Mouse (Mus musculus): ENCODE data around the gene Gm10964. TPM values are rescaled to one million over a fixed set of nuclear protein-coding genes. Genes with fewer than 3 reads are reported as not detected.
A peak's percentile ranks its signal among the peaks of the same experiment; 100 is the strongest.

The Gm10964 gene
- polyA plus RNA-seq (2011; ENCODE audit: insufficient read depth, insufficient read length, low read depth, missing spikeins), result not detected in 2 replicates

GRCm38 (mm10) chr3:103739329-103739728, at the start of gene Gm10964:
TSS of gene Gm10964 (plus strand) at chr3:103739366.
- H3K27me3 ChIP-seq (ENCODE audit: control insufficient read depth, insufficient read depth, low read length, poor library complexity, severe bottlenecking), result no peaks in the 10 kb centered on the region
- H3K36me3 ChIP-seq (ENCODE audit: control insufficient read depth, insufficient read depth, low read length, poor library complexity, severe bottlenecking), result no peaks in the 10 kb centered on the region
- peaks cover 2% of the 10 kb centered on the region for H3K4me1 ChIP-seq (ENCODE audit: control insufficient read depth, insufficient read depth, low read length)
- peak within 1 kb of the TSS; percentile 68 for H3K9ac ChIP-seq (ENCODE audit: low read depth, poor library complexity, severe bottlenecking)
- H3K4me3 ChIP-seq (ENCODE audit: low read depth, low read length), result peak within 1 kb of the TSS; percentile 34
- peak within 1 kb of the TSS; percentile 12; the same call in 1 of the 2 replicates for H3K27ac ChIP-seq (ENCODE audit: insufficient read depth, low read length)
- TF ChIP-seq EP300 (IDR thresholded peaks at IDR 0.05; ENCODE audit: insufficient read depth, low read depth, low read length) (no peak), CTCF (IDR thresholded peaks at IDR 0.05; ENCODE audit: low read depth, low read length) (no peak), POLR2A (IDR thresholded peaks at IDR 0.05; ENCODE audit: insufficient read depth, low read length) (no peak)
- no peaks in the 10 kb centered on the region for H3K9me3 ChIP-seq (replicated peaks; ENCODE audit: control insufficient read depth, insufficient read depth, low read length, poor library complexity, severe bottlenecking)

GRCm38 (mm10) chr3:103690506-103690905, 48.7 kb upstream of the Gm10964 start:
- no peak overlapping the region for H3K27ac ChIP-seq (ENCODE audit: insufficient read depth, low read length)
- no peaks in the 10 kb centered on the region for H3K36me3 ChIP-seq (ENCODE audit: control insufficient read depth, insufficient read depth, low read length, poor library complexity, severe bottlenecking)

GRCm38 (mm10) chr3:103695556-103695955, 43.6 kb upstream of the Gm10964 start:
- Histone ChIP-seq H3K36me3 (ENCODE audit: control insufficient read depth, insufficient read depth, low read length, poor library complexity, severe bottlenecking) (no peaks in the 10 kb centered on the region), H3K9ac (ENCODE audit: low read depth, poor library complexity, severe bottlenecking) (no peak overlapping the region), H3K4me1 (ENCODE audit: control insufficient read depth, insufficient read depth, low read length) (no peaks in the 10 kb centered on the region), H3K27me3 (ENCODE audit: control insufficient read depth, insufficient read depth, low read length, poor library complexity, severe bottlenecking) (no peaks in the 10 kb centered on the region), H3K9me3 (replicated peaks; ENCODE audit: control insufficient read depth, insufficient read depth, low read length, poor library complexity, severe bottlenecking) (no peaks in the 10 kb centered on the region), H3K27ac (ENCODE audit: insufficient read depth, low read length) (no peak overlapping the region), H3K4me3 (ENCODE audit: low read depth, low read length) (no peak overlapping the region)
- no peak for TF ChIP-seq CTCF (IDR thresholded peaks at IDR 0.05; ENCODE audit: low read depth, low read length)
- no peak for TF ChIP-seq EP300 (IDR thresholded peaks at IDR 0.05; ENCODE audit: insufficient read depth, low read depth, low read length)
- no peak for TF ChIP-seq POLR2A (IDR thresholded peaks at IDR 0.05; ENCODE audit: insufficient read depth, low read length)

More at GRCm38 (mm10) chr3:103690506-103690905, 48.7 kb upstream of the Gm10964 start:
- H3K9ac ChIP-seq (ENCODE audit: low read depth, poor library complexity, severe bottlenecking), result no peak overlapping the region
- no peak overlapping the region for H3K4me3 ChIP-seq (ENCODE audit: low read depth, low read length)
- H3K4me1 ChIP-seq (ENCODE audit: control insufficient read depth, insufficient read depth, low read length), result no peaks in the 10 kb centered on the region
- no peak for TF ChIP-seq CTCF (IDR thresholded peaks at IDR 0.05; ENCODE audit: low read depth, low read length)
- no peak for TF ChIP-seq POLR2A (IDR thresholded peaks at IDR 0.05; ENCODE audit: insufficient read depth, low read length)
- TF ChIP-seq EP300 (IDR thresholded peaks at IDR 0.05; ENCODE audit: insufficient read depth, low read depth, low read length), result no peak
- H3K27me3 ChIP-seq (ENCODE audit: control insufficient read depth, insufficient read depth, low read length, poor library complexity, severe bottlenecking), result no peaks in the 10 kb centered on the region
- no peaks in the 10 kb centered on the region for H3K9me3 ChIP-seq (replicated peaks; ENCODE audit: control insufficient read depth, insufficient read depth, low read length, poor library complexity, severe bottlenecking)

GRCm38 (mm10) chr3:103696388-103696925, 42.7 kb upstream of the Gm10964 start:
- Histone ChIP-seq H3K36me3 (ENCODE audit: control insufficient read depth, insufficient read depth, low read length, poor library complexity, severe bottlenecking) (no peaks in the 10 kb centered on the region), H3K9me3 (replicated peaks; ENCODE audit: control insufficient read depth, insufficient read depth, low read length, poor library complexity, severe bottlenecking) (no peaks in the 10 kb centered on the region), H3K4me1 (ENCODE audit: control insufficient read depth, insufficient read depth, low read length) (no peaks in the 10 kb centered on the region), H3K4me3 (ENCODE audit: low read depth, low read length) (no peak overlapping the region), H3K27me3 (ENCODE audit: control insufficient read depth, insufficient read depth, low read length, poor library complexity, severe bottlenecking) (no peaks in the 10 kb centered on the region), H3K27ac (ENCODE audit: insufficient read depth, low read length) (no peak overlapping the region), H3K9ac (ENCODE audit: low read depth, poor library complexity, severe bottlenecking) (no peak overlapping the region)
- TF ChIP-seq CTCF (IDR thresholded peaks at IDR 0.05; ENCODE audit: low read depth, low read length), result no peak
- TF ChIP-seq EP300 (IDR thresholded peaks at IDR 0.05; ENCODE audit: insufficient read depth, low read depth, low read length), result no peak
- no peak for TF ChIP-seq POLR2A (IDR thresholded peaks at IDR 0.05; ENCODE audit: insufficient read depth, low read length)

GRCm38 (mm10) chr3:103704661-103705060, 34.5 kb upstream of the Gm10964 start:
- H3K27ac ChIP-seq (ENCODE audit: insufficient read depth, low read length), result no peak overlapping the region
- H3K9me3 ChIP-seq (replicated peaks; ENCODE audit: control insufficient read depth, insufficient read depth, low read length, poor library complexity, severe bottlenecking), result no peaks in the 10 kb centered on the region
- no peaks in the 10 kb centered on the region for H3K4me1 ChIP-seq (ENCODE audit: control insufficient read depth, insufficient read depth, low read length)
- H3K36me3 ChIP-seq (ENCODE audit: control insufficient read depth, insufficient read depth, low read length, poor library complexity, severe bottlenecking), result no peaks in the 10 kb centered on the region
- H3K4me3 ChIP-seq (ENCODE audit: low read depth, low read length), result no peak overlapping the region
- TF ChIP-seq CTCF (IDR thresholded peaks at IDR 0.05; ENCODE audit: low read depth, low read length), result no peak
- no peak for TF ChIP-seq POLR2A (IDR thresholded peaks at IDR 0.05; ENCODE audit: insufficient read depth, low read length)
- no peak for TF ChIP-seq EP300 (IDR thresholded peaks at IDR 0.05; ENCODE audit: insufficient read depth, low read depth, low read length)
- no peak overlapping the region for H3K9ac ChIP-seq (ENCODE audit: low read depth, poor library complexity, severe bottlenecking)
- no peaks in the 10 kb centered on the region for H3K27me3 ChIP-seq (ENCODE audit: control insufficient read depth, insufficient read depth, low read length, poor library complexity, severe bottlenecking)

GRCm38 (mm10) chr3:103705426-103705825, 33.7 kb upstream of the Gm10964 start:
- no peak overlapping the region for H3K27ac ChIP-seq (ENCODE audit: insufficient read depth, low read length)
- TF ChIP-seq CTCF (IDR thresholded peaks at IDR 0.05; ENCODE audit: low read depth, low read length), result no peak
- TF ChIP-seq POLR2A (IDR thresholded peaks at IDR 0.05; ENCODE audit: insufficient read depth, low read length), result no peak
- TF ChIP-seq EP300 (IDR thresholded peaks at IDR 0.05; ENCODE audit: insufficient read depth, low read depth, low read length), result no peak
- H3K36me3 ChIP-seq (ENCODE audit: control insufficient read depth, insufficient read depth, low read length, poor library complexity, severe bottlenecking), result no peaks in the 10 kb centered on the region
- no peaks in the 10 kb centered on the region for H3K9me3 ChIP-seq (replicated peaks; ENCODE audit: control insufficient read depth, insufficient read depth, low read length, poor library complexity, severe bottlenecking)
- H3K4me3 ChIP-seq (ENCODE audit: low read depth, low read length), result no peak overlapping the region
- no peak overlapping the region for H3K9ac ChIP-seq (ENCODE audit: low read depth, poor library complexity, severe bottlenecking)
- H3K4me1 ChIP-seq (ENCODE audit: control insufficient read depth, insufficient read depth, low read length), result no peaks in the 10 kb centered on the region
- no peaks in the 10 kb centered on the region for H3K27me3 ChIP-seq (ENCODE audit: control insufficient read depth, insufficient read depth, low read length, poor library complexity, severe bottlenecking)

All from ES-Bruce4 (cell line).